Mouse (Mus musculus): Measurements from ENCODE around the gene Atp8b5. TPM values are rescaled to one million over a fixed set of nuclear protein-coding genes. Genes with fewer than 3 reads are reported as not detected.

Gene Atp8b5
- polyA plus RNA-seq, 1 experiment from 2014 or later: 0.62 TPM

DNA sequence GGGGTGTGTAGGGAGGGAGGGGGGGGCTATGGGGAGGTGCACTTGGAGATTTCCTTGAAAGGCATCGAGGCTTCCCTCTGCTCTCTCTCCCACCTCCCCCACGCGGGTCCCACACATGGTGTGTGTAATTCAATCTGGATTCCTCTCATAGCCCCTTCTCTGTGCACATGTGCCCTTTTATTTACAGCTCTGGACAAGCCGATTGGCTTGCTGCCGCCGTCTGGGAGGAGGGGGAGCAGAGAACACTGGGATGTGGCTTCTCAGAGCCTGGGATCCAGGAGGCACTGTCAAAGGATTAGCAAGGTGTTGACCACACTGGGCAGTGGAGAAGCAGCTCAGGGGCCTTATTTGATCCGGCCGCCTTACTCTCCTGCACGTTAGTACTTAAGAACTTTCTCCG lies 134.0 kb downstream of the Atp8b5 start:
- peak overlapping the region; percentile 51; the same call in 1 of the 2 replicates for H3K27ac ChIP-seq (ENCODE audit: low read depth)
- DNase-seq (ENCODE audit: low spot score) (no peak), ATAC-seq (replicated peaks; ENCODE audit: low FRiP score, low TSS enrichment, low read depth) (0 out of 2 replicates have a peak, but pooled peaks have one; percentile 32)
- no peaks in the 10 kb centered on the region for H3K9me3 ChIP-seq (ENCODE audit: control insufficient read depth, low read length)
- H3K27me3 ChIP-seq (replicated peaks; ENCODE audit: control insufficient read depth, insufficient read depth, low read length): no peaks in the 10 kb centered on the region
- 18% methylated on average over 10 of the region's 10 CpGs for WGBS
- 0 out of 2 replicates have a peak overlapping the region, but pooled peaks have one; percentile 19 for H3K4me3 ChIP-seq (ENCODE audit: low read depth, low read length)
- H3K4me2 ChIP-seq (ENCODE audit: low read length): peak overlapping the region; percentile 31
- no peak overlapping the region for H3K9ac ChIP-seq (ENCODE audit: low read length)
- H3K4me1 ChIP-seq (replicated peaks; ENCODE audit: control insufficient read depth, insufficient read depth, low read length): peaks cover 47% of the 10 kb centered on the region
- H3K36me3 ChIP-seq (ENCODE audit: control insufficient read depth, insufficient read depth, low read length): no peaks in the 10 kb centered on the region

DNA sequence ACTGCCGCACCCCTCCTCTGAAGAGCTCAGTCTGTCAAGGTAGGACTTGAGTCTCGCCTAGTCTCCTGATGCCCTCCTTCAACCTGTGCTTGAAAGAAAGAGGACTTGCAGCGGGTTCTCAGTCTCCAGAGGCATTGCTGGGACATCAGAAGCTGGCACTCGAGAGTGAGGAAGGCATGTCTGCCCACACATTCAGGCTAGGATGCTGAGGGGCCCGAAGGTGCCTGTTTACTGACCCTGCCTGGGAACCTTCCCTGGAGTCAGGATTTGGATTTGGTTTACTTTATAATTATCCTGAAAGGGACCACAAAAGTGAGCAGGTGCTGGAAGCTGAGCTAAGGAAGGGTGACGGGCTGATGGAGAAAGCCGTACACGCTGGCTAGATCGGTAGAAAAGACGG lies 134.5 kb downstream of the Atp8b5 start:
- H3K27ac ChIP-seq (ENCODE audit: low read depth): peak overlapping the region; percentile 51; the same call in 1 of the 2 replicates
- H3K4me3 ChIP-seq (ENCODE audit: low read depth, low read length): peak overlapping the region; percentile 19
- no peaks in the 10 kb centered on the region for H3K27me3 ChIP-seq (replicated peaks; ENCODE audit: control insufficient read depth, insufficient read depth, low read length)
- WGBS: 78% methylated on average over 10 of the region's 10 CpGs
- DNase-seq (ENCODE audit: low spot score): no peak
- H3K4me2 ChIP-seq (ENCODE audit: low read length): peak overlapping the region; percentile 31
- ATAC-seq (replicated peaks; ENCODE audit: low FRiP score, low TSS enrichment, low read depth): no peak
- H3K4me1 ChIP-seq (replicated peaks; ENCODE audit: control insufficient read depth, insufficient read depth, low read length): peaks cover 49% of the 10 kb centered on the region
- no peak overlapping the region for H3K9ac ChIP-seq (ENCODE audit: low read length)
- no peaks in the 10 kb centered on the region for H3K36me3 ChIP-seq (ENCODE audit: control insufficient read depth, insufficient read depth, low read length)
- no peaks in the 10 kb centered on the region for H3K9me3 ChIP-seq (ENCODE audit: control insufficient read depth, low read length)

GRCm38 (mm10) chr4:43402212-43402611 lies 135.3 kb downstream of the Atp8b5 start:
- 50% methylated on average over 9 of the region's 9 CpGs for WGBS
- no peak for ATAC-seq (replicated peaks; ENCODE audit: low FRiP score, low TSS enrichment, low read depth)
- no peak for DNase-seq (ENCODE audit: low spot score)
- Histone ChIP-seq H3K4me1 (replicated peaks; ENCODE audit: control insufficient read depth, insufficient read depth, low read length) (peaks cover 51% of the 10 kb centered on the region), H3K27me3 (replicated peaks; ENCODE audit: control insufficient read depth, insufficient read depth, low read length) (no peaks in the 10 kb centered on the region), H3K9ac (ENCODE audit: low read length) (no peak overlapping the region), H3K4me3 (ENCODE audit: low read depth, low read length) (peak overlapping the region; percentile 8; the same call in 1 of the 2 replicates), H3K36me3 (ENCODE audit: control insufficient read depth, insufficient read depth, low read length) (no peaks in the 10 kb centered on the region), H3K4me2 (ENCODE audit: low read length) (peak overlapping the region; percentile 31), H3K27ac (ENCODE audit: low read depth) (no peak overlapping the region), H3K9me3 (ENCODE audit: control insufficient read depth, low read length) (no peaks in the 10 kb centered on the region)

GRCm38 (mm10) chr4:43404697-43405096 lies 137.7 kb downstream of the Atp8b5 start:
- ATAC-seq (replicated peaks; ENCODE audit: low FRiP score, low TSS enrichment, low read depth): no peak
- no peak overlapping the region for H3K4me3 ChIP-seq (ENCODE audit: low read depth, low read length)
- H3K9ac ChIP-seq (ENCODE audit: low read length): no peak overlapping the region
- H3K4me1 ChIP-seq (replicated peaks; ENCODE audit: control insufficient read depth, insufficient read depth, low read length): peaks cover 38% of the 10 kb centered on the region
- no peak overlapping the region for H3K27ac ChIP-seq (ENCODE audit: low read depth)
- no peaks in the 10 kb centered on the region for H3K9me3 ChIP-seq (ENCODE audit: control insufficient read depth, low read length)
- no peaks in the 10 kb centered on the region for H3K36me3 ChIP-seq (ENCODE audit: control insufficient read depth, insufficient read depth, low read length)
- no peaks in the 10 kb centered on the region for H3K27me3 ChIP-seq (replicated peaks; ENCODE audit: control insufficient read depth, insufficient read depth, low read length)
- no peak overlapping the region for H3K4me2 ChIP-seq (ENCODE audit: low read length)
- 90% methylated on average over 10 of the region's 10 CpGs for WGBS
- DNase-seq (ENCODE audit: low spot score): no peak

- Histone ChIP-seq H3K4me2 (ENCODE audit: low read length) (peak overlapping the region; percentile 60), H3K27ac (ENCODE audit: low read depth) (peak overlapping the region; percentile 81), H3K4me3 (ENCODE audit: low read depth, low read length) (peak overlapping the region; percentile 48), H3K4me1 (replicated peaks; ENCODE audit: control insufficient read depth, insufficient read depth, low read length) (peaks cover 24% of the 10 kb centered on the region), H3K9ac (ENCODE audit: low read length) (peak overlapping the region; percentile 41), H3K27me3 (replicated peaks; ENCODE audit: control insufficient read depth, insufficient read depth, low read length) (no peaks in the 10 kb centered on the region), H3K9me3 (ENCODE audit: control insufficient read depth, low read length) (no peaks in the 10 kb centered on the region), H3K36me3 (ENCODE audit: control insufficient read depth, insufficient read depth, low read length) (no peaks in the 10 kb centered on the region)
- DNase-seq (ENCODE audit: low spot score) (peak; percentile 80), ATAC-seq (replicated peaks; ENCODE audit: low FRiP score, low TSS enrichment, low read depth) (peak; percentile 92)
- 3% methylated on average over 28 of the region's 28 CpGs for WGBS
Measured at GRCm38 (mm10) chr4:43406162-43406971, 139.4 kb downstream of the Atp8b5 start.

DNA sequence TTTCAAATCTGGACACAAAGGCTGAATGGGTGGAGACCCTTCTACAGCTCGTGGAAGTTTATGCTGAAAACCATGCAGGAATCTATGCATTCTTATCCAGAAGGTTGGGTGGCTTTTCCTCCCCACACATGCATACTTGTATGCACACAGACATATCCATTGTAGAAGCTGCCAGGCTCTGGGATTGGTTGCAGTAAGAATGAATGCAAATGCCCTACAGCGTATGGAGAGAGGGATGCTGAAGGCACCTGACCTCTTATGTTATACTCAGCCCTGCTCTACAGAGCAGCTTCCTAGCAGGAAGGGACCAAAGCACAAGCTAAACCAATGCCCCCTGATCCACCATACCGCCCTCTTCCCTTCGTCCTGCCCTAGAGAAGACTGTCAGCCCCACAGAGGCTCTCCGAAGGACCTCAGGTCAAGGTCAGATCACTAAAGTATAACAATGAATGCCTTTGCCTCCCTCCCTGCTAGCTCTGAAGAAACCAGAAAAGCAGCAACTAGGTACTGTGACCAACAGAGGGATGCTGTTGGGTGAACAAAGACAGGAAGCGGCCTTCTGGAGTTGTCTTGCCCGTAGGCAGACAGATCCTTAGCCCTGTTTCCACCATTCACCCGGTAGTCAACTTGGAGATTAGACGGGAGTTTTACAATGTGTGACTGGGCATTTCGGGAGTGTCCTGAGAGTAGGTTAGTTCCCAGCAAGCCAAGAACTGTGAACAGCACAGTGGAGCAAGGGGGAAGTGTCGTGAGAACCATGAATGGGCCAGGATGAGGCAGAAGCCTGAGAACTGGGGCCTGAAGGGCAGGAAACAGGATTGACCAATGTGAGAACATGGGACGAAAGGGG lies 140.3 kb downstream of the Atp8b5 start:
- H3K9me3 ChIP-seq (ENCODE audit: control insufficient read depth, low read length): no peaks in the 10 kb centered on the region
- H3K27me3 ChIP-seq (replicated peaks; ENCODE audit: control insufficient read depth, insufficient read depth, low read length): no peaks in the 10 kb centered on the region
- H3K36me3 ChIP-seq (ENCODE audit: control insufficient read depth, insufficient read depth, low read length): no peaks in the 10 kb centered on the region
- peaks cover 17% of the 10 kb centered on the region for H3K4me1 ChIP-seq (replicated peaks; ENCODE audit: control insufficient read depth, insufficient read depth, low read length)
- ATAC-seq (replicated peaks; ENCODE audit: low FRiP score, low TSS enrichment, low read depth) (no peak), DNase-seq (ENCODE audit: low spot score) (no peak)
- peak overlapping the region; percentile 60 for H3K4me2 ChIP-seq (ENCODE audit: low read length)
- peak overlapping the region; percentile 48 for H3K4me3 ChIP-seq (ENCODE audit: low read depth, low read length)
- H3K9ac ChIP-seq (ENCODE audit: low read length): peak overlapping the region; percentile 41
- 63% methylated on average over 12 of the region's 12 CpGs for WGBS
- H3K27ac ChIP-seq (ENCODE audit: low read depth): peak overlapping the region; percentile 81; the same call in 1 of the 2 replicates

- ATAC-seq (replicated peaks; ENCODE audit: low FRiP score, low TSS enrichment, low read depth) (no peak), DNase-seq (ENCODE audit: low spot score) (no peak)
- H3K9me3 ChIP-seq (ENCODE audit: control insufficient read depth, low read length): no peaks in the 10 kb centered on the region
- H3K27ac ChIP-seq (ENCODE audit: low read depth): no peak overlapping the region
- no peak overlapping the region for H3K9ac ChIP-seq (ENCODE audit: low read length)
- H3K4me2 ChIP-seq (ENCODE audit: low read length): no peak overlapping the region
- H3K36me3 ChIP-seq (ENCODE audit: control insufficient read depth, insufficient read depth, low read length): peaks cover 24% of the 10 kb centered on the region
- no peaks in the 10 kb centered on the region for H3K27me3 ChIP-seq (replicated peaks; ENCODE audit: control insufficient read depth, insufficient read depth, low read length)
- H3K4me1 ChIP-seq (replicated peaks; ENCODE audit: control insufficient read depth, insufficient read depth, low read length): 0 out of 2 replicates have a peak, but pooled peaks cover 4% of the 10 kb centered on the region
- 87% methylated on average over 14 of the region's 14 CpGs for WGBS
- H3K4me3 ChIP-seq (ENCODE audit: low read depth, low read length): no peak overlapping the region
Measured at GRCm38 (mm10) chr4:43414761-43415160, 147.8 kb downstream of the Atp8b5 start.

DNA sequence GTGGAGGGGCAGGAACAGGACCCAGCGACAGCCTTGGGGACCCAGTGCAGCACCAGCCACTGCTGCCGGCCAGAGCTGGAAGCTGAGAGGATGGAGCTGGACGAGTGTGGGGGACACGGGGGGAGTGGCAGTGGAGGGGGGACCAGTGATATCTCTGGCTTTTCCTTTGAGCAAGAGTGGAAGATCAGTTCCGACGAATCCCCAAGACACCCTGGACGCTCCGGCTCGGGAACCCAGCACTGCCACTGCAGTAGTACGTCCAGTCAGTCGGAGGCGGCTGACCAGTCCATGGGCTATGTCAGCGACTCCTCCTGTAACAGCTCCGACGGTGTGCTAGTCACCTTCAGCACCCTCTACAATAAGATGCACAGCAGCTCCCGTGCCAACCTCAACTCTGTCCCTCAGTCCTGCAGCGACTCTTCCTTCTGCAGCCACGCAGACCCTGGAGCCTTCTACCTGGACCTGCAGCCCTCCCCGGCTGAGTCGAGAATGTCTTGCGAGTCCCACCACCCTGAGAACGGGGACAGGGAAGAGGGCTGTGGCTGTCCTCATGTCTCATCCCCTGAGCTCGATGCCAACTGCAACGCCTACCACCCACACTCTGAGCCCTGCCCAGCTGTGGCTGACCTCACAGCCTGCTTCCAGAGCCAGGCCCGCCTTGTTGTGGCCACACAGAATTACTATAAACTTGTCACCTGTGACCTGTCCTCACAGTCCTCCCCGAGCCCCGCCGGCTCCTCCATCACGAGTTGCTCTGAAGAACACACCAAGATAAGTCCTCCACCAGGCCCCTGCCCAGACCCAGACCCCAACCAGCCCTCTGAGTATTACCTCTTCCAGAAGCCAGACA lies 148.5 kb downstream of the Atp8b5 start:
- Histone ChIP-seq H3K4me1 (replicated peaks; ENCODE audit: control insufficient read depth, insufficient read depth, low read length) (0 out of 2 replicates have a peak, but pooled peaks cover 4% of the 10 kb centered on the region), H3K27me3 (replicated peaks; ENCODE audit: control insufficient read depth, insufficient read depth, low read length) (no peaks in the 10 kb centered on the region), H3K4me3 (ENCODE audit: low read depth, low read length) (no peak overlapping the region), H3K9me3 (ENCODE audit: control insufficient read depth, low read length) (no peaks in the 10 kb centered on the region), H3K27ac (ENCODE audit: low read depth) (no peak overlapping the region), H3K4me2 (ENCODE audit: low read length) (no peak overlapping the region), H3K9ac (ENCODE audit: low read length) (no peak overlapping the region), H3K36me3 (ENCODE audit: control insufficient read depth, insufficient read depth, low read length) (peaks cover 24% of the 10 kb centered on the region)
- 91% methylated on average over 29 of the region's 29 CpGs for WGBS
- DNase-seq (ENCODE audit: low spot score) (no peak), ATAC-seq (replicated peaks; ENCODE audit: low FRiP score, low TSS enrichment, low read depth) (no peak)
